Mouse (Mus musculus): ENCODE data around the gene Sept7. TPM values are rescaled to one million over a fixed set of nuclear protein-coding genes. Genes with fewer than 3 reads are reported as not detected.

Sept7 gene
- polyA plus RNA-seq, 1 experiment from 2014 or later: 233 TPM

DNA sequence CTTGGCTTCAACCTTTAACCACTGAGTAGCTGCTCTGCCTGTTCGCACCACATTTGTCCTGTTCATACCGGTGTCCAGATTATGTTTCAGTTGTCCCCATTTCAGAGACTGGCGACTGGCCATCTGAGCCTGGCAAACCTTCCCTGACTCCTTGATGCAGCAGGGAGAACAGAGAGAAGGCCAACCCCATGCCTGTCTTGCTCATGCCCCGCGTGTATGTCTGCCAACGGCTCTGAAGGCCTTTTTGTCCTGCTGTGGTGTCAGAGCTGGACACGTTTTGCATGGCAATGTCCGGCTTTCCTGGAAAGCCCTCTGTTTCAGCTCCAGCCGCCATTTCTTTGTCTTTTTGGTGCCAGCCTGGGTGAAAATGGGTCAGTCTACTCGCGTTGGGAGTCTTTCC, 103.6 kb downstream of the Sept7 start:
- H3K4me1 ChIP-seq: no peaks in the 10 kb centered on the region
- no peak for DNase-seq (ENCODE audit: low spot score)
- H3K4me3 ChIP-seq: no peak overlapping the region
- no peak overlapping the region for H3K27ac ChIP-seq
- H3K36me3 ChIP-seq: no peaks in the 10 kb centered on the region
- no peaks in the 10 kb centered on the region for H3K9me3 ChIP-seq (replicated peaks)
- WGBS: 92% methylated on average over 11 of the region's 11 CpGs
- no peaks in the 10 kb centered on the region for H3K27me3 ChIP-seq (ENCODE audit: low read depth, poor library complexity, severe bottlenecking)

DNA sequence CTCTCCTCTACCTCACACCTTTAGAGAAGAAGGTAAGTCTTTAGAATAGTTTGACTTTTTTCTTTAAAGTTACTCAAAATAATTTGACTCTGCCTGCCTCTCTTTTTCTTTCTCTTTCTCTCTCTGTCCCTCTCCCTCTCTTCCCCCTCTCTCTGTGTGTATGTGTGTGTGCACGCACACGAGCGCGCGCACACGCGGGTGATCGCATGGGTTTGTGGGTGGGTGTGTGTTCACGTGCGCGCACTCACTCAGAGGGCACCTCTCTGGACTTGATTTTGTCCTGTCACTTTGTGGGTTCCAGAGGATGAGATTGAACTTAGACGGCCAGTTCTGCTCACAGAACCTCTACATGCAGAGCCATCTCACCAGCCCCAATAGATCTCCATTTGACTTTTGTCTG, 105.3 kb downstream of the Sept7 start:
- WGBS: 97% methylated on average over 12 of the region's 12 CpGs
- Histone ChIP-seq H3K4me1 (no peaks in the 10 kb centered on the region), H3K27me3 (ENCODE audit: low read depth, poor library complexity, severe bottlenecking) (no peaks in the 10 kb centered on the region), H3K9me3 (replicated peaks) (no peaks in the 10 kb centered on the region), H3K4me3 (no peak overlapping the region), H3K27ac (no peak overlapping the region), H3K36me3 (no peaks in the 10 kb centered on the region)
- DNase-seq (ENCODE audit: low spot score): no peak

DNA sequence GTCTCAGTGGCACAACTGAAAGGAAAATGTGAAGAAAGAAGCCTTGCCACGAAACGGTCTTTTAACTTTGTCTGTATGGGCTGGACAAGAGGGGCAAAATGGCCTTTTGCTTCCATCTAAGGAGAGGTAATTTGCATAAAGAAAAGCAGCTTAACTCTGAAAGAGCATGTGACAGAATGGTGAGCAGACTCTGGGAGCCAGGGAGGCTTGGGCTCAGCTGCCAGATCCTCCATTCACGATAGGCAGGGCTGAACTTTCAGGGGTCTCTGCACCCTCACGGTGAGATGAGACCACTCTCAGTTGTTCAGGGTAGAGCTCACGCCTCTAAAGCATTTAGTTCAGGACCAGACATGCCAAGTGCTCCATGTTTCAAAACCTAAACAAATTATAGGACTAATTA, 105.8 kb downstream of the Sept7 start:
- Histone ChIP-seq H3K27me3 (ENCODE audit: low read depth, poor library complexity, severe bottlenecking) (no peaks in the 10 kb centered on the region), H3K4me3 (no peak overlapping the region), H3K27ac (no peak overlapping the region), H3K36me3 (no peaks in the 10 kb centered on the region), H3K9me3 (replicated peaks) (no peaks in the 10 kb centered on the region), H3K4me1 (no peaks in the 10 kb centered on the region)
- no peak for DNase-seq (ENCODE audit: low spot score)
- WGBS: 88% methylated on average over 5 of the region's 5 CpGs

Other genes starting within 250 kb of the Sept7 start
- gene Gm10181, start 163.0 kb upstream of the Sept7 start, polyA plus RNA-seq (2016; fragmentation: Nextera tagmentation; extraction: Ambion mirVana): not detected in 2 replicates
- gene Herpud2, start 100.6 kb upstream of the Sept7 start, polyA plus RNA-seq (2016; fragmentation: Nextera tagmentation; extraction: Ambion mirVana): 21.0 and 26.0 TPM in 2 replicates
- 19.2 and 22.9 TPM in 2 replicates for gene Eepd1, start 229.1 kb downstream of the Sept7 start, polyA plus RNA-seq (2016; fragmentation: Nextera tagmentation; extraction: Ambion mirVana)